Mouse (Mus musculus) right cerebral cortex, adult 2 months (tissue): ENCODE data around the gene Msantd2.

Experiments used
- DNase-seq, 2 experiments: peaks; one replicate each; pipeline ENCODE4 v3.0.0; 2021 to 2022; ENCODE audit warnings: low spot score in 2 of 2

The Msantd2 gene

DNA sequence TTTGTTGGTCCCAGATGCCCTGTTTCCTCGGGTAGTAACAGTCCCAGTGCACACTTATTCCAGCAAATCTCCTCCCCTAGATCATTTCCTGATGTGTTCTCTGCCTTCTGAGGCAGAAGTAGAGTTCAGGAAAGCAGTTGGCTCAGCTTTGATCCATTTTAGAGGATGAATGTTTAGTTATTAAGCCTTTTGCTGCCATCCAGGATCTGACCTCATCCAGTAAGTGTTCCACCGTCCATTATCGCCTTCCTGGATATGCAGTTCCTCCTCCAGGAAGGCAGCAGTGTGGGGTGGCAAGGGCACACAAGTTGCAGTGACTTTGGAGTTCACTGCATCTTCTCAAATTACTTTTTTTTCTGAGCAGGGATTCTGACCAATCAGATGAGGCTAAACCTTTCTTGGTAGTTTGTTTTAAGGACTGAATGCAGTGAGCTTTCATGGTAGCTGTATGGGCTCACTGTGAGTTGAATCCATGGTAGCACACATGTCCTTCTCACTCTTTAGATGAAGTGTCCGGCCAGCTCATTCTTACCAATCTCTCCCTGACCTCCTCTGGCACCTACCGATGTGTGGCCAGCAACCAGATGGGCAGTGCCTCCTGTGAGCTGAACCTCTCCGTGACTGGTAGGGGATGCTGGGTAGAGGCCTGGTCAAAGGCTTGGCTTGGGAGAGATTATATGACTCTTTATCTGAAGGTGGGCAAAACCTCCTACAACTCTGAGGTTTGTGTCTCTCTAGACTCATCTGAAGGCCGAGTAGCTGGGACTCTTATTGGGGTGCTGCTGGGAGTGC is 52.9 kb downstream of the Msantd2 start:
- DNase-seq: no peak

DNA sequence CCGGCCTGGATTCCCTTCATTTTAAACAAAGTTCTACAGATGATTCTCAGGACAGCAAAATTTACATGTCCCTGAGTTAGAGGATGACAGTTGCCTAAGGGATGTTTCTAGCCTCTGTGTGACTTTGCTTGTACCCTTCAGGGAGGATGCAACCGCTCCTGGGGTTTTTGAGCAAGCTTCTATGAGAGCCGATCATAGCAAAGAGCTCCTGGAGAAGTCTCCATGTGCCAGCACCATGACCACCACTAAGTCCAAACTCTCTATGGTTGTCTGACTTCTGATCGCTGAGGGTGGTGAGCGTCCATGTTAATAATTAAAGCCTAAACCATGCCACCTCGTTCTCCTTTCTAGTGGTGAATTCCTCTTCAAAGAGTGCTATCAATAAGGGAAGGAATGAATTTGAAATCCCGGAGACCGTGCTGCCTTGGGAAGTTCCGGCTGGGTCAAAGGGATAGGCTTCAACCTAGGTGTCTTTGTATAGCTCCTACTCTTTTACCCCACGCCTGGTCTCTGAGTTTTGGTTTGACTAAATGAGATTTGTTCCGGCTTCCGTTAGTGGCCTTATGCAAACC is 54.8 kb downstream of the Msantd2 start:
- DNase-seq: no peak

DNA sequence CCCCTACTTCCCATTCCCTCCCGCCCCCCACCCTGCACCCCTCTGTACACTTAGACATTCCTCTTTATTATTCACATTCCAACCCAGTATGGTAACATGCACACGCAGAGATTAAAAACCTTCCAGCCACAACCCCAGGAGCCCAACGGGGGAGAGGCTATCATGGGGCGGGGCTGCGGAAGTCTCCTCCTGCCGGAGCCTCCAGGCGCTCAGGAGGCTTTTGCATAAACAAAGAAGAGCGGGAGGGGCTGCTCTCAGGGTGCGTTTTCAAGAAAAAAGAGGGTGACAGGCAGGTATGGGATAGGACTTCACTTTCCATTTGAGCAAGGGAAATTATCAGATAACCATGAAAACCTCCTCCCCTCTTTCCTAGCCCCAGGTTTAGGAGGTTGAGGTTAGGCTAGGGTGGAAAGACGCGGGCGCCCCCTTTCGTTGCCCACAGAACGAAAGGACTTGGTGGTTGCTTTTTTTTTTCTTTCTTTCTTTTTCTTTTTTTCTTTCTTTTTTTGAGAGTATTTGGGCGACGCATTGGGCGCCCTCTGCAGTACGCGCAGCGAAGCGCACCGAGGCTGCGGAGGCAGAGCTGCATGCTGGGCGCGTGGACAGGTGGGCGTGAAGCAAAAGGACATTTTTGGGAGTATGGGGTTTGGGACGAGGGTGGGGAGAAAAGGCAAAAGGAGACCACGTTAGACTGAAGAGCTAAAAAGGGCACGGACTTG is 55.5 kb downstream of the Msantd2 start:
- peak; percentile 84 to 88 for DNase-seq

DNA sequence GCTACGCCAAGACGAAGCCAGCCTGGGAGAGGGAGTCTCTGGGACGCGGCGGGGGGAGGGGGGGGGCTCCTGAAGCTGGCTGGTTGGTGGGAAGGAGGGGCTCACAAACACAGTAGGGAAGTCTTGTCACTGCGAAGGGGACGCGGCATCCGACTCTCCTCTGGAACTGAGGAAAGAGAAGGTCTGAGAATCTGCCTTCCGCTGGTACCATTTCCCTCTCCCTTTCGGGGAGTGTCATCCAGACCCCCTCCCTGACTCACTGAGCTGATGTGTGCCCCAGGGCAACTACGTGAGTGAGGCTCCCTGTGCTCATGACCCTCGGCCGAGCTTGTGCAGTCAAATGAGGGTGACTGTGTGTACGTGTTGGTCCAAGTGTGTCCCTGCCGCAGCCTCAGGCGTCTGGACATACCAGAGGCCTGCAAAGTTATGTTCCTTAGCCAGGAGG is 56.1 kb downstream of the Msantd2 start:
- peak in 1 of 2 experiments; percentile 10 for DNase-seq

DNA sequence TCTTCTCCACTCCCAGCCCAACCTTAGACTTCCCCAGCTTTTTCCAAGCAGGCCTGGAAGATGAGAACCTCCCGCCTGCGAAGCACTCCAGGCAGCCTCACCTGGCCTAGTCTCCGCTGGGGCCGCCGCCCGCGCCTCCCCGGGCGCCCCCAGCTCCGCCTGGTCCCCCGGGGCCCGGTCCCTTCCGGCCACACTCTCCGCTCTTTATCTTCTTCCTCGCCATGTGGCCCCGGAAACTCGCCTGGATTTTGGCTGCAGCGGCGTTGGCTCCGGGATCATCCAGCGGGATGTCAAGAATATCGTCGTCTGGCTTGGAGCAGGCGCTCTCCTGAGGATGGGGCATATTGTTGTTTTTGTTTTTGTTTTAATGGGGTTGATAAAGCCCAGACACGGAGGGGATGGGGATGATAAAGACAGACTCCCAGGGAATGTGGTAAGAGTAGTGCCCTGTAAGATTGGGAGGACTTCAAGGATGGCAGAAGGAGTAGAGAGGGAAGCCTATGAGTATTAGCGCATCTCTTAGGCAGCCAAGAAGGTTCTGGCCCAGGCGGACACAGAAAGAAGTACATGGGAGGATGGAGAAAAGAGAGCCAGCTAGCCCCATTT is 56.8 kb downstream of the Msantd2 start:
- DNase-seq: peak in 1 of 2 experiments; percentile 16

DNA sequence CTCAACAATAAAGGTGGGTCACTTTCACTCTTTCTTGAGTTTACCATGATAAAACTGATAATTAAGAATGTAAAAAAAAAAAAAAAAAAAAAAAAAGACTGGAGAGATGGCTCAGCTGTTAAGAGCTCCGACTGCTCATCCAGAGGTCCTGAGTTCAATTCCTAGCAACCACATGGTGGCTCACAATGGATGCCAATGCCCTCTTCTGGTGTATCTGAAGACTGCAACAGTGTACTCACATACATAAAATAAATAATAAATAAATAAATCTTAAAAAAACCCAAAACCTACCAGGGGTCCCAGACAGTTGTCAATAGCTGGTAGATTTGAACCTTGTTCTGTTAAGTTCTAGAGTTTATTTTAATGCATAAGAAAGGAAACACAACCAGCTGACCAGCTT is 57.8 kb downstream of the Msantd2 start:
- DNase-seq: no peak

DNA sequence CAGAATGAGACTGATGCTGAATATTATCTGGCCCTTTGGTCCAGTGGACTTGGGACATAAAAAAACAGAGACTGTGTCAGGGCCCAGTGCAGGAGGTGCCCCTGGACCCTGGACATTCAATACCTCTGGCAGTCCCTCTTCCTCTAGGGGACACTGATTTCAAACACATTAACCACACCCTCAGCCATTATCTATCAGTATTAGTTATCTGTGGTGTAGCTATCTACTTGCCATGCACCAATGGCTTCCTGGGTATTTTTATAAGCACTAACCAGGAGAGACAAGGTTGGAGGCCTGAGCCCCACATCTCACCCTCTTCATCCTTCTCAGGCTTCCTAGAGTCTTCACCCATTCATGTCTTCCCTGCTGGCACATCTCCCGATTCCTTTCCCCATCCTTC is 61.3 kb downstream of the Msantd2 start:
- DNase-seq: no peak

DNA sequence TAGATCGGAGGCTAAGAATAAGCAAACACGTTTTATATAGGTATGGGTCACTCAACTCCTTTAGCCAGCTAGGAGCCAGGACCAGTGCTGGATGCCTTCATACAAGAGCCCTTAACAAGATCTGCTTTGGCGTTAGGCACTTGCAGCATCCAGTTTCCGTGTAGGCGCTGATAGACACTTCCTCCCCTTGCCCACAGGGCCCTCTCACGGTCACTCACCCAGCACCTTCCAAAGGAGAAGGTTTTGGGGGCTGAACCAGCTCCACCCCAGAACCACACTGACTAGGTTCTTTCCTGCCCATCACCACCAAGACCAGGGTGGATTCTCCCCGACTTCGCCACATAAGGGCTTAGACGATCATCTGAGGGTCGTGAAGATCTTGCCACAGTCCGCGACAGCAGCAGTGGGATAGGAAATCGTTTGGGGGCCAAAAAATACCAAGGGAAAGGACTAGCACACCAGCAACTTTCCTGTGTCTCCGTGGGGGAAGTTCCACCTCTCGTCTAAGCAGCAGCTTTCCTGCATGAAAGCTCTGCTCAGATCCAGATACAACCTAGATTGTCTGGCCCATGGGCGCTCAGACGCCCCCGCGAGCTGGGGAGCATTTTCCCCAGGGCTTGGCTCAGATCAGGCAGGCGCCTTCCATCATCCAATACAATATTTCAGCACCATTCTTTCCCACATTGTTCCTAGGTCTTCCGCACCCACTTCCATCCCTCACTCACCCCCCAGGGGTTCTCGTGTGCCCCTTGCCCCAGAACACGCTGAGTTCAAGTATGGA is 62.8 kb downstream of the Msantd2 start:
- peak in 1 of 2 experiments; percentile 56 for DNase-seq

DNA sequence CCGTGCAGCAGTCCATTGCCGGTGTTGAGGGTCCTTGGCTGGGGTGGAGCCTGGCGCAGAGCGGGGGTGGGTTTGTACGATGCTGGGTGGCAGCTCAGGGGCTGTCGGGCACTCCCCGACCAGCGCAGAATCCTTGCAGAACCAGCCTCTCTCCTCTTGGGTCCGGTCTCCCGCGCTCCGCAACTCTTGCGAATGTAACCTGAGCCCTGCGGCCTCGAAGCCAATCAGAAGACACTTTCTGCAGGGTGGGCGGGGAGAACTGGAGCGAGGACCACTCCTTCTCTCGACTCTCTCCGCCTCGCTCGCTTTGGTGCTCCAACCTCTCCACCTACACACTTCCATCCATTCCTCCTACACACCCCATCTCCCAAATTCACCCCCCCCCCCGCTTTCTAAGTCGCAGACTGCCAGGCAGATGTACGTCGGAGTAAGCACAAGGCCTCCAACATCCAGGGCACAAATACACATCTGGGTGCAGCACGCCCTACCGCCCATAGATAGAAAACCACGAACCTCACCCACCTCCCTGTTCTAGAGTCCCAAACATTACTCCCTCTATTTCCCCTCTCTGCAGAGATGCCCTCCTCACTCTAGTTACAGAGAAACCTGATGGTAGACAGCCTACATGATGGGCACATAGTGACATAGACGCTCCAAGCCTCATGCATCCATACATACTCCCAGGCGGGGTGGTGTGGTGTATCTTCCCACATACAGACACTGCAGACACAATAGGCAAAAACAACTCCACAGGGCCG is 63.6 kb downstream of the Msantd2 start, which contains the start of gene Nrgn:
Gene Nrgn, minus strand, starts transcription at position 369 of the 758 bp plus-strand sequence.
- peak; percentile 90 for DNase-seq

DNA sequence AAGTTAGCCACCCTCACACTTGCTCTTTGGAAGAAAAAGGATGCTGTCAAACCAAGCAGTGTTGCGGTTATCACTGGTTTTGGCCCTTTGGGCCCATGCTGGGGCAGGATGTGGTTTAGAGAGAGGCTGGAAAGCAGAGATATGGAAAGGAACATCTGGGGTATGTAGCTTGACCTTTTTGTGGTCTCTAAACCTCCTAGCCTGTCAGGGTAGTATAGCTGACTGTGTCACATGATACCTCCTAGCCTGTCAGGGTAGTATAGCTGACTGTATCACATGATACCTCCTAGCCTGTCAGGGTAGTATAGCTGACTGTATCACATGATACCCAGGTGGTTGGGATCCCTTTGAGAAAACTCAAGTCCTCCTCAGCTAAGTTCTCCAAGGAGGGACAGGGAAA is 65.2 kb downstream of the Msantd2 start:
- no peak for DNase-seq

DNA sequence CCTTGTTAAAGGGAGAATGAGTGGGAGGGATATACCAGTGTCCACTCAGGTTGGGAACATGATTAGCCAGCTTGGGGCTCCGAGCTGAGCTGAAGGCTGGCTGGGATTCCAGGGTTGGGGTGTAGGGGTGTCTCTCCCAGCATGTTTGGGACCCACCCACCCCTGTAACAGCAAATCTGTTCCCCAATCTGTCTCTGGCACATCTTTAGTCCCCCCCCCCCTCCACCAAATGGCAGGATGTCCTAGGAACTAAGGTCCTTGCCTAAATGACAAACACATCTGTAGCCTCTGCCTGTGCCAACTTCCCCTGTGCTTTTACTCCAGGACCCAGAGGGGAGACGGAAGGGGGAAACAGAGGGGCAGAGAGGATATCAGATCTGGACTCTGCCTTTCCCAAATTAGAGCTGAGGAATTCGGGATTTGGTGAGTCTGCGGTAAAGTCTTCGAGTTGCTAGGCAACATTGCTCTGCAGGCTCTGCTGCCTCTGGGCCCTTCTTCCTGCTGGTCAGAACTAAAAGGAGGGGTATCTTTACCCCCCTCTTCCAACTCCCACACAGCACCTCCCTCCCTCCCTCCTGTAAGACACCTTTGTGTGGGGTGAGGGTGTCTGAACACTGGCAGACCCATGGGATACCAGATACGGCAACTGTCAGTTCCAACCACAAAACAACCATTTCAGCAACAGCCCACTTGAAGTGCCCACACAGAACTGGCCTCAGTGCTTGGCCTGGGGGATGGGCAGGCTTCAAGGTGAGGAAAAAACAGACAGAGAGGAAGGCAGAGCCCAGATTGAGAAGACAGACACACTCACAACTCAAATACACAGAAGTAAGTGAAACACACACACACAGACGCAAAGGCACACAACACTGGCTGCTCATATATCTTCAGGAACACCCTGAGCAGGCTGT is 66.0 kb downstream of the Msantd2 start, which contains the start of gene Siae:
Gene Siae, plus strand, starts transcription at position 861 of the 911 bp plus-strand sequence.
- DNase-seq: peak; percentile 65 to 67

DNA sequence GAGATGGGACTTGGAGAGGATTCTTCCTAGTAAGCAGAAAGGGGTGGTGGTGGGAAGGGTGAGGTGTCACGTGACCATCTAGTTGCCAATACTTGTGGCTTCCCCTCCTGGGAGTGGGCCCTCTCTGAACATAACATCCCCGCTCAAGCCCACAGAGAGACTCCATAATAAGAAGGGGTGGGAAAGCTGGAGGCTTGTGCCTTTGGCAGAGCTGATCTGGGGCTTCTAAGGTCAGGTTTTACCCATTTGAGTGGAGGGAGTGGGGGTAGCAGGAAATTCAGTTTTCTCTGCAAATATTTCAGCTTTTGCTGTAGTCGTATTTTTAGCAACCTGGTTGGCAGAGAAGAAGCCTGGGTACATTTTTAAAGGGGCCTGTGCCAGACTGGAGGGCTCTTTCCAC is 67.2 kb downstream of the Msantd2 start:
- peak in 1 of 2 experiments; percentile 23 for DNase-seq

DNA sequence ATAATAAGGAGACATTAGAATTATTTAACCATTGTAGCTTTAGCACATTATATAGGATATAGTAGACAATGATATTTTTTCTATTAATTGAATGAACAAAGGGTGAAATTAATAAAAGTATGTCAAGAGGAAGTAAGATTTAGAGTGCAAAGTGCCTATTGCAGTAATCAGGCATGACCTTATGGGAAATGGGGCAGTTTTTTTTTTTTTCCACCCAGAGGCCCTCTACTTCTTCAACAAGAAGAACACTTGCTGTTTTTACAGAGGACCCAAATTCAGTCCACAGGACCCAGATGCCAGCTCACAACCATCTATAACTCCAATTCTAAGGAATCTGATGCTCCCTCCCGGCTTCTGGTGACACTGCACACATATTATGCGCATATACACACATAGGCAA is 71.5 kb downstream of the Msantd2 start:
- DNase-seq: no peak

DNA sequence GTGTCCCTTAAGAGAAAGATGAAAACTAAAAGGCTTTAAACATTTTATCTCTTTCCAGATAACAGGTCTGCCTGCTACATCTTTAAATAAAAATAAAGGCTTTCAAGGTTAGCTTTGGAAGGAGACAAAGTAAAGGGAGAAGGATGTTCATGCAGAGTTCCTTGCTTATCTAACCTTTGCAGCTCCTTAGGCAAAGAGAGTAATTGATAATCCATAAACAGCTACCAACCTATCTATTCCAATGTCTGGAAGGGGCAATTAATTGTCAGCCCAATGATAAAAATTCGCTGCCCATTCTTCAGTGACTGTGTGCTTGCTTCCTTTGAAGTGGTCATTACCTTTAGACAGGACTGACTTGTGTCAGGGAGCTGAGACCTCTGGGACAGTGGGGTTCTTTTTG is 74.7 kb downstream of the Msantd2 start:
- no peak for DNase-seq

DNA sequence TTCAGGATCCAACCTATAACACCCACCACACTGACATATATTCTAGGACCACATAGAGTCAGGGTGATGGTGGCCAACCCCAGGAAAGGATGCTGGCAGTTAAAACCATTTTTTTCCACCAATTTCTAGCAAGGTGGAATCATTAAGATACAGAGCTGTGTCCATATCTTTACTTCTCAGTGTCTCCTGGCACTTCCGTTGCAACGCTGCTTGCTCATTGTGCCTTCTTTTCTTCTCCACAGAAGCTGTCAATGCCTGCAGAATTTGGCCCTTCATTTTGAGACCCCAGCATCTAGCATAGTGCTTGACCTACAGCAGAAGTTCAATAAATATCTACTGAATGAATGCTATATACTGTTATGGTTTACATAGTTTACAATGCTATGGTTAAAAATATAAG is 77.9 kb downstream of the Msantd2 start:
- DNase-seq: no peak

DNA sequence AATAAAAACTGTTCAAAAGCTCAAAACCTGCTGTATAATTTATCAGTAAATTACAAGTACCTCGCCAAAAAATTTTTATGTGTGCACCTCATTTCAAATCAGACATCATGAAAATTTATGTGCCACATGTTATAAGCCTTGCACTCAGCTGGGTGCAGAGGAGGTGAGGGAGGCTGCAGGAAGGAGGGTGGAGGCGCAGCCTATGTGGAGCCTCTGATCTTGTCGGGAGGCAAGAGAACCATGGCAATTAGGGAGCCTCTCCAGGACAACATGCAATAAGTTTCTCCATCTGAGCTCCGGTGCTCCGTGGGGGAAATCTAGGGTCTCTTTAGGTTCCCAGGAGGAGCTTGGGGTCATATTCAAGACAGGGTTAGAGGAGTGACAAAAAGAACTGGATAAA is 78.3 kb downstream of the Msantd2 start:
- DNase-seq: peak in 1 of 2 experiments; percentile 17

DNA sequence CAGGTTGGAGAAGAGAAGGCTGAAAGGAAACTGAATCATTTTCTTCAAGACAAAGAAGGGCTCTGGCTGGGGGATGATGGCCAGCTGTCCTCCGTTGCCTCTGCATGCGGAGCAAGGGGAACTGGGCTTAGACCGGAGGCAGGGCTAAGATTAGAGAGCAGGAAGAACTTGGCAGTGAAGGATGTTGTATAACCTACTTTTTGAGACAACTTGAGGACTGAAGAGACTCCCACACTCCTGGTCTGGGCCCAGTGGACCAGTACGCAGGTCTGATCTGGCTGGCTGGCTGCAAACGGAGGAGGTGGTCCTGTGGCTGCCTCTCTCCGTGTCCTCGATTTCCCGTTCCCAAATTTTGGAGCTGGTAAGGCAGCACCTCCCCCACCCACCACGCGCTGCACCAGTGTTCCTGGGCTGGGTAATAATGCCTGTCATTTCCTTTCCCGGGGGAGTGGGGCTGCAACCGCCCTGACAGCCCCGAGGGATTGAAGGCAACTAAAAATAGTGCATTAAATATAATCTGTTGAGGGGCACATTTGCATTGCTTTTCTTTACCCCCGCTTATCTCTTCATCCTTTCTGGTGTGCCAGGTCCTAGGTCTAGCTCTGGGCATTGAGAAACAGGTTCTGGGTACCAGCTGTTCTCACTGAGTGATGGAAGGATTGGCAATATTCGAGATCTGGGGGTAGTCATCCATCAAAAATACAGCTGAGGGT is 78.9 kb downstream of the Msantd2 start:
- DNase-seq: peak; percentile 66 to 73

DNA sequence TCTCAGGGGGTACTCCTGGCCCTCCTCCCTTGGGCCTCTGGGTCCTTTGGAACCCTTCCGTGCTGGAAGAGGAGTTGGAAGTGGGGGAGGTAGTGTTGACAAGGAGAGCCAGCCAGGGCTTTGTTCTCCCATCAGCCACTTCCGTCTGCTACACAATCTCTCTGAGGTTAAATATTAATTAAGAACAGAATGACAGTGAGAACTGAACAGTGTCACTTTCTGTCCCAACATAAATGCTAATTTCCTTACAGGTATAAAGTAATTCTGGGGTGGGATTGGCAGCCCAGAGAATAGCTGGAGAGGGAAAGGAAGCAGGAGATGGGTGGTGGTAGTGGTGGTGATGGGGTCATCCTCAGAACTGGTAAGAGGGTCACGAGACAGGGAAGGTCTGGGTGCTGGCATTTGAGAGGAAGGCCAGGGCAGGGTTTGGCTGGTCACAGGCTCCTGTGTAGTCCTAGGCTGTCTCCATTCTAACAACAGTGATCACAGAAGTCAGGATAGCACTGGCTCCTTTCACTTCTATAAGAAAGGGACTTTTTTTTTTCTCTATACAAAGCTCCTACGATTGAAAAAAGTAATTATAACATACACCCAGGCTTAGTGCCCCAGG is 79.6 kb downstream of the Msantd2 start:
- DNase-seq: no peak
